Mouse (Mus musculus) thymus, adult 2 months (tissue): ENCODE data around the gene 4921524J17Rik. TPM values are rescaled to one million over a fixed set of nuclear protein-coding genes. Genes with fewer than 3 reads are reported as not detected.

Source experiments
- DNase-seq: peaks from one replicate; pipeline ENCODE4 v3.0.0; 2021
- H3K27ac ChIP-seq: fragments of 200-500 bp; 2 replicates; pipeline ENCODE4 v1.5.1; 2012; ENCODE audit warnings: low read length, control low read depth; ENCODE audit not compliant: control insufficient read depth, insufficient read depth
- H3K27me3 ChIP-seq: fragments of 200-500 bp; 2 replicates; pipeline ENCODE4 v1.6.1; 2012; ENCODE audit warnings: mild to moderate bottlenecking, low read length, moderate library complexity, mixed read lengths; ENCODE audit not compliant: control insufficient read depth, insufficient read depth
- H3K36me3 ChIP-seq: fragments of 200-500 bp; 2 replicates; pipeline ENCODE4 v1.6.1; 2012; ENCODE audit warnings: mild to moderate bottlenecking, low read length, moderate library complexity; ENCODE audit not compliant: control insufficient read depth, insufficient read depth
- H3K4me1 ChIP-seq: fragments of 200-500 bp; replicated peaks from 2 replicates; pipeline ENCODE4 v1.6.1; 2012; ENCODE audit warnings: low read length; ENCODE audit not compliant: control insufficient read depth, insufficient read depth
- H3K4me3 ChIP-seq: fragments of 200-500 bp; 2 replicates; pipeline ENCODE4 v1.5.1; 2012; ENCODE audit warnings: mild to moderate bottlenecking, low read length, control low read depth, moderate library complexity; ENCODE audit not compliant: control insufficient read depth, insufficient read depth
- CTCF ChIP-seq: fragments of 200-500 bp; IDR thresholded peaks from 2 replicates; pipeline ENCODE4 v1.5.1; 2012; ENCODE audit warnings: mild to moderate bottlenecking, control low read depth, low read length, moderate library complexity, borderline replicate concordance; ENCODE audit not compliant: control insufficient read depth, poor library complexity, insufficient read depth; ENCODE audit errors: extremely low read depth
- POLR2A ChIP-seq: fragments of 200-500 bp; IDR thresholded peaks from 2 replicates; pipeline ENCODE4 v1.6.1; 2012; ENCODE audit warnings: mild to moderate bottlenecking, low read length, control low read depth, moderate library complexity; ENCODE audit not compliant: control insufficient read depth, poor library complexity, insufficient read depth; ENCODE audit errors: extremely low read depth
- WGBS: fragments of 180-500 bp; shearing (Covaris S2); methylation state at CpG from one replicate; pipeline ENCODE4 v1.1.7; 2018; 5-methylcytosine and 5-hydroxymethylcytosine counted together
- polyA plus RNA-seq: library from polyadenylated mRNA; depleted of rRNA; stranded (reverse); fragments of >200 nt; gene quantifications from 2 replicates; pipeline ENCODE4 v1.2.3, GENCODE M21; 2012; rRNA removed

4921524J17Rik gene
- polyA plus RNA-seq, result 6.6 and 7.2 TPM in 2 replicates

DNA sequence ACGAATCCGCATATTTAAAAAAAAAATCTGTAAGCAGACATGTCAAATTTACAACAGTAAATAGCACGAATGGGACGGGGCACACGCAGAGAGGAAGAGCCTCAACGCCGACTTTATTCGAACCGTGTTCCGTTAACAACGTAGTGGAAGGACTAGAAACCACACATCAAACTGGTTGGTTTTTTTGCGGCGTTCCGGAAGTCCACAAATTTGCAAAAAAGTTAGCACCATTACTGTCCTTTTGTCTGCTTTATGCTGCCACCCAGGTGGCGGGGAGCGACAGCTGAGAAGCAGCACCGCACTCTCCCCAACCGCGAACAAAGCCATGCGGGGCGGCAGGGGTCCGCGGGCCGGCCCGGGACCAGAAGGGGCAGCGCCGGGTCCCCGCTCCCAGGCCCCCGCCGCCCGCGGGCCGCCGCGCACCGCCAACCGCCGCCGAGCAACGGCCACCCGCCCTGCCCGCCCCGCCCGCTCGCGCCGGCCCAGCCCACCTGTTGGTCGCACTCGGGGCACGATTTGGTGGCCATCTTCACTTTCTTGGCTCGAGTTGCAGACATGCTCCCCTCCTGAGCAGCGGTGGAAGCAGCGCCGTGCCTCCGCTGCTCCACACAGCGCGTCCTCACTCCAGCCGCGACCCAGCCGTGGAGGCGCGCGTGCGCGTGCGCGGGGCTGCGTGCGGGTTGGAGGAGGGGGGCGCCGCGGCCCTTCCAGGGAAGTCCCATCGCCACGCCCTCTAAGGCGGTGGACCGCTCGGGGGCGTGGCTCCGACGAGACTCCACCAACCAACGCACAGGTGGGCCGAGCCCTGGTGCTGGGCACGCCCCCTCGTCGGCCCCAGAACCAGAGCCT, at the start of gene 4921524J17Rik:
Gene 4921524J17Rik, minus strand, starts transcription at position 666 of the 849 bp plus-strand sequence.
- TF ChIP-seq POLR2A (peak; percentile 95), CTCF (peak; percentile 76; the same call in 1 of the 2 replicates)
- H3K4me3 ChIP-seq, result peak within 1 kb of the TSS; percentile 56
- H3K27ac ChIP-seq, result peak within 1 kb of the TSS; percentile 59; the same call in 1 of the 2 replicates
- under 1% methylated on average over 82 of the region's 85 CpGs for WGBS
- no peaks in the 10 kb centered on the region for H3K27me3 ChIP-seq
- DNase-seq, result peak; percentile 97
- peaks cover 5% of the 10 kb centered on the region; the same call in 1 of the 2 replicates for H3K4me1 ChIP-seq
- H3K36me3 ChIP-seq, result no peaks in the 10 kb centered on the region

DNA sequence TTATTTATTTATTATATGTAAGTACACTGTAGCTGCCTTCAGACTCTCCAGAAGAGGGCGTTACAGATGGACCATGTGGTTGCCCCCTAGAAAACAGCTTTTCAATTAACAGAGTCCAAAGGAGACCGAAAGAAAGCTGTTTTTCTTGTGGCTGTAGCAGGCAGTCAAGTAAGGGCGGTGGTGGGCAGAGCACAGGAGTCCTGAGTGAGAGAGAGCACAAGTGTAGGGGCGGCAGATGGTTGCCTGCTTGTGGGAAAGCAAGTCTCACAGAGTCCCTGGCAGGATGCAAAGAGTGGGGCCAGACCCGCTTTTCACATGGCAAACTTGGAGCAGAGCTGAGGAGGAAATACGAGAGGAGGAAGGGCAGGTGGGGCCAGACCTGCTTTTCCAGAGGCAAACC, 49.8 kb upstream of the 4921524J17Rik start:
- Histone ChIP-seq H3K36me3 (no peaks in the 10 kb centered on the region), H3K4me1 (peaks cover 10% of the 10 kb centered on the region), H3K27ac (no peak overlapping the region), H3K27me3 (no peaks in the 10 kb centered on the region), H3K4me3 (no peak overlapping the region)
- 68% methylated on average over 6 of the region's 6 CpGs for WGBS
- TF ChIP-seq POLR2A (no peak), CTCF (no peak)
- DNase-seq, result no peak

DNA sequence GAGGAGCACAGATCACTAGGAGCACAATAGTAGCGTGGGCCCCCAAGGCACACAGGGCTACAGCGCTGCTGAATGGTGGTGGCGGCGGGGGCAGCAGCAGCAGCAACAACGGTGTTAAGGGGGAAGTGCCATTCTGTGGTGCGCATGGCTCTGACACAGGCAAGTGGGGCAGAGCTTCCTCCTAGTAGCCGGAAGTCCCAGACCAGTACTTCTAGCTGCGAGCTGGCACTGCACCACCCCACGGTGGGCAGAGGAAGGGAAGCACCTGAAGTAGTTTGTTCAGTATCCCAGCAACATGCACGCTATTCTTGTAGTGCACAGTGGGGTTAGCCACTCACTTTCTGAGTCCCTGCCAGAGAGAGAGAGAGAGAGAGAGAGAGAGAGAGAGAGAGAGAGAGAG, 49.3 kb upstream of the 4921524J17Rik start:
- Histone ChIP-seq H3K36me3 (no peaks in the 10 kb centered on the region), H3K27me3 (no peaks in the 10 kb centered on the region), H3K27ac (no peak overlapping the region), H3K4me1 (peaks cover 10% of the 10 kb centered on the region), H3K4me3 (peak overlapping the region; percentile 9)
- DNase-seq, result peak; percentile 29
- 12% methylated on average over 10 of the region's 10 CpGs for WGBS
- no peak for TF ChIP-seq POLR2A
- TF ChIP-seq CTCF, result no peak

DNA sequence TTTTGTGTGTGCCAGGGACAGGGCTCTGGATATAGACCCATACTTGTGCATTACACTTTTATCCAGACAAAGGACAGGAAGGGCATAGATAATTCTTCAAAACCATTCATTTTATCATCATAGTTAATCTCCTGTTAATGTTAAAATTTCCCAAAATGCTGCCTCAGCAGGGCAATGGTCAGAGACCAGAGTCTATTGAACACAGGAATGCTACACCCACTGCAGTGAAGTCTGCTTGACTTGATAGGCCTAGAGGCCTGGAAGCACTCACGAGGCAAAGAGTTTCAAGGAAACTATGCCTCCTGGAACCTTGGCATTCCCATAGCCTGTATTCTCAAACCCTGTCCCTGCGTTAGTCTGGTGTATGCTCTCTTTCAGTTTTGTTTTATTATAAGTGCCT, 47.1 kb upstream of the 4921524J17Rik start:
- Histone ChIP-seq H3K27ac (no peak overlapping the region), H3K27me3 (no peaks in the 10 kb centered on the region), H3K4me1 (peaks cover 10% of the 10 kb centered on the region), H3K36me3 (no peaks in the 10 kb centered on the region), H3K4me3 (no peak overlapping the region)
- WGBS, result 96% methylated on average over 2 of the region's 2 CpGs
- TF ChIP-seq POLR2A, result no peak
- no peak for TF ChIP-seq CTCF
- no peak for DNase-seq

DNA sequence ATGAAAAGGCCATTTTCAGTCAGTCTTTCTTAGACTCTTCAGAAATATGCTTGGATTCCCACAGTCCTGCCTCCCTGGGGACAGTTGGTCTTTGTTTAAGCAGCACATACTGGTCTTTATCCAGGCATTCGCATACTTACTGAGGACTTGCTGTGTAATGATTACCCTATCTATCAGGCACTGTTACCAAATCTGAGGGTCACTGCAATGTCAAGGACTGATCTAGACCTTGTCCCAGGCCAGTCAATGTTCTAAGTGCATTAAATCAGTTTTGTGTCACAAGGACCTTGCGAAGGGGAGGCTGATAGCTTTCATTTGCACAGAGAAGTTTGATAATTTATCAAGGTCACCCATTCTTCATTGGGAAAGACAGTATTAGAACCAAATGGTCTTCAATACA, 45.8 kb upstream of the 4921524J17Rik start:
- no peak for DNase-seq
- H3K4me1 ChIP-seq, result peaks cover 10% of the 10 kb centered on the region
- TF ChIP-seq CTCF (no peak), POLR2A (no peak)
- no peaks in the 10 kb centered on the region for H3K36me3 ChIP-seq
- WGBS, result 97% methylated on average over 2 of the region's 2 CpGs
- no peaks in the 10 kb centered on the region for H3K27me3 ChIP-seq
- H3K27ac ChIP-seq, result no peak overlapping the region
- no peak overlapping the region for H3K4me3 ChIP-seq

DNA sequence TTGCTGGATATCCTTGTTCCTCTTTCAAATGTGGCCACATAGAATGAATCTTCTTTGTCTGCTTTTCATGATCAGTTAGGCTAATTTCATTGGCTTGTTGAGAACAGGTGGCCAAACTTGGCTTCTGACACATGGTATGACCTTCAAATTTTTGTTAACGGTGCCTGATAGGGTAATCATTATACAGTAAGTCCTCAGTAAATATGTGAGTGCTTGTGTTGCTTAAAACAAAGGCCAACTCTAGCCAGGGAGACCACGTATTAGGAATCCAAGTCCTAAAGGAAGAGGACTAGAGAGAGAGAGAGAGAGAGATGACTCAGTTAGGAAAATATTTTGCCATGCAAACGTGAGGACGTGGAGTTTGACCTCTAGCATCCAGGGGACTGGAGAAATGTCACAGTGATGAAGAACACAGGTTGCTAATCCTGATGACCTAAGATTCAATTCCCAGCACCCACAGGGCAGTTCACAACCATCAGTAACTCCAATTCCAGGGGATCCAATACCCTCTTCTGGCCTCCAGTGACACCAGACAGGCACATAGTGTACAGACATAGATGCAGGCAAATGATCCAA, 44.4 kb upstream of the 4921524J17Rik start:
- H3K36me3 ChIP-seq, result no peaks in the 10 kb centered on the region
- no peak overlapping the region for H3K27ac ChIP-seq
- no peak for DNase-seq
- no peak overlapping the region for H3K4me3 ChIP-seq
- no peak for TF ChIP-seq CTCF
- no peaks in the 10 kb centered on the region for H3K27me3 ChIP-seq
- WGBS, result 89% methylated on average over 4 of the region's 4 CpGs
- peaks cover 6% of the 10 kb centered on the region for H3K4me1 ChIP-seq

DNA sequence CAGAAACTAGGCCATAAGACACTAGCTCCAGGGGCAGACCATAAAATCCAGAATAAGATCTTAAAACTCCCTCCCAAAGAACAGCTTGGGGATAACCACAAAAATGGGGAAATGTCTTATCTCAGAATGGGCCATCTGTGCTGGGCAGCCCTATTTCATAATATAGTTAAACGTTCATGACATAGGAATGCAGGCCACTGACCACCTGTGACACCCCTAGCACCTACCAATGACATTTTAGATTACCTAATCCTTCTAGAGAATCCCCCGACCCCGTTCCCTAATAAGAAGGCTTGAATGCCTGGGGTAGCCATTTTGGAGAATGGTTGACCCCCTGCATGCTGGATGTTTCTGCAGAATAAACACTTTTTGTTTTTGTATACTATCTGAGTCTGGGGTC, 42.3 kb upstream of the 4921524J17Rik start:
- Histone ChIP-seq H3K27me3 (no peaks in the 10 kb centered on the region), H3K4me1 (no peaks in the 10 kb centered on the region), H3K4me3 (no peak overlapping the region), H3K27ac (no peak overlapping the region), H3K36me3 (no peaks in the 10 kb centered on the region)
- WGBS, result 85% methylated on average over 3 of the region's 3 CpGs
- DNase-seq, result no peak
- TF ChIP-seq CTCF (no peak), POLR2A (no peak)
